Mouse (Mus musculus): ENCODE results near the gene 4931422A03Rik. TPM values are rescaled to one million over a fixed set of nuclear protein-coding genes. Genes with fewer than 3 reads are reported as not detected.
"Not testable (repeated sequence)": the region's sequence is repeated elsewhere in the genome, so short reads cannot be mapped to it uniquely, and the experiment has no call there.

Gene 4931422A03Rik
- polyA plus RNA-seq, 1 experiment from 2014 or later, result 2.2 TPM

DNA sequence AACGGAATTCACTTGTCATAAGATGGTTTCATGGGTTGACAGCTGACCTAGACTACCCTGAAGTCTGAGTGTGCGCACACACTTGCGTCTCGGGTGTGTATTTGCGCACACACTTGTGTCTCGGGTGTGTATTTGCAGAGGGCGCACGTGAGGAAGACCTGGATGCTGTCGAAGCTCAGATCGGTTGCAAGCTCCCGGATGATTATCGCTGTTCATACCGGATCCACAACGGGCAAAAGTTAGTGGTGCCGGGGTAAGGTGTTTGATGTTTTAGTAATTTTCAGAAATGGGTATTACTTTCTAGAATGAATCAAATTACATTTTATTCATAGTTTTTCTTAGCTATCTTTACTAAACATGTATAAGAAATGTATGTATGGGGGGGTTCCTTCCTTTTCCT is 14.6 kb upstream of the 4931422A03Rik start:
- ATAC-seq (ENCODE audit: low FRiP score, low read depth), result no peak
- no peak overlapping the region for H3K9ac ChIP-seq
- peaks cover 24% of the 10 kb centered on the region for H3K36me3 ChIP-seq
- no peaks in the 10 kb centered on the region for H3K27me3 ChIP-seq (replicated peaks)
- H3K9me3 ChIP-seq, result no peaks in the 10 kb centered on the region
- H3K4me2 ChIP-seq (replicated peaks), result no peak overlapping the region
- no peak overlapping the region for H3K4me3 ChIP-seq
- WGBS, result 94% methylated on average over 15 of the region's 15 CpGs
- H3K27ac ChIP-seq, result no peak overlapping the region
- H3K4me1 ChIP-seq, result no peaks in the 10 kb centered on the region

DNA sequence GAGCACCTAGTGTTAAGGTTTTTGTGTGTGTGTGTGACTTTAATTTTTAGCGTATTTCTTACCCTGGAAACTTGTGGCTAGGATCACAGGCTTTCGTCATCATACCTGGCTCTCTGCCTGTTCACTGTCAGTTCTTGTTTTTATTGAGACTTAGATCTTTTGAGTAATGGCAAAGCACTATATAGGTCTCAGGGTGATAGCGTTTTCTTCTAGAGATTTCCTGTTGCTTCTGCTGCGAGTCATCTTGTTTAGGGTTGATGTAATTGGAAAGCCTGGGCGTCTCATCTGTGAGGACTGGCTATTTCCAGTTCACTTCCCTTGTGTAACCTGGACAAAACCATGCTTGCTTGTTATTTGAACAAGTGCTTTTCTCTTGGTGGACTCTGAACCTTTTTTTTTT is 13.5 kb upstream of the 4931422A03Rik start:
- WGBS, result 86% methylated on average over 5 of the region's 5 CpGs

DNA sequence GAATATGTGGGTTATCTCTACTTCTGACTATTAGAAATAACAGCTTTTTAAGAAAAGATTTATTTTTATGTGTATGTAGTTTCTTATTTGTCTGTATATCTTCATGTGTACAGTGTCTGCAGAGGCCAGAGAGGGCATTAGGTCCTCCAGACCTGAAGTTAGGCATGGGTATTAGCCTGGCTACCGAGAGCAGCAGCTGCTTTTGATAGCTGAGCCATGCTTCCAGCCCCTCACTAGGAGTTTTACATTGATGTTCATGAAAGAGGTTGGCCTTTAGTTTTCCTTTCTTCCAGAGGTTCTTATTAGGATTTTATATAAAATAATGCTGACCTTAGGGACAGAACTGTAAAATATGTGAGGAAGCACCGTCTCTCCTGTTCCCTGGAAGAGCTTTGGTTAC is 10.1 kb upstream of the 4931422A03Rik start:
- H3K4me1 ChIP-seq, result no peaks in the 10 kb centered on the region
- ATAC-seq (ENCODE audit: low FRiP score, low read depth), result no peak
- no peak overlapping the region for H3K4me2 ChIP-seq (replicated peaks)
- 43% methylated on average over 2 of the region's 2 CpGs for WGBS
- H3K27me3 ChIP-seq (replicated peaks), result no peaks in the 10 kb centered on the region
- H3K4me3 ChIP-seq, result no peak overlapping the region
- H3K9me3 ChIP-seq, result no peaks in the 10 kb centered on the region
- no peak overlapping the region for H3K27ac ChIP-seq
- peaks cover 31% of the 10 kb centered on the region for H3K36me3 ChIP-seq
- H3K9ac ChIP-seq, result no peak overlapping the region

More for the DNA sequence above, 13.5 kb upstream of the 4931422A03Rik start:
- no peak overlapping the region for H3K4me3 ChIP-seq
- no peak for ATAC-seq (ENCODE audit: low FRiP score, low read depth)
- H3K27ac ChIP-seq, result no peak overlapping the region
- no peak overlapping the region for H3K4me2 ChIP-seq (replicated peaks)
- H3K4me1 ChIP-seq, result no peaks in the 10 kb centered on the region
- peaks cover 26% of the 10 kb centered on the region for H3K36me3 ChIP-seq
- no peak overlapping the region for H3K9ac ChIP-seq
- H3K9me3 ChIP-seq, result no peaks in the 10 kb centered on the region
- H3K27me3 ChIP-seq (replicated peaks), result no peaks in the 10 kb centered on the region

DNA sequence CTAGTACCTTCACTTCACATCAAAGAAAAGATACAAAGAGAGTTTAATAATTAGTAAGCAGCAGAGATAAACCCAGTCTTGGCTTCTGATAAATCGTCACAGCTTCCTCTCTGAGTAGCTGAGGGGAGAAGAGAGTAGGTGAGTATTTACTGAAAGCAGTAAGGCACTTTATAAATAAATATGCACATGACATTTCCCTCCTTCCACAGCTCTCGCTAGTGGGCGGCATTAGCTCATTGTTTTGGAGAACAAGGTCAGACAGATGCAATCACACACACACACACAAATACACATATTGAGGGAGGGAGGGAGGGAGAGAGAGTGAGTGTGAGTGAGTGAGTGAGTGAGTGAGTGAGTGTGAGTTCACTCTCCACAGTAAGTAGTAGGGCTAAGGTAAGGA is 8.2 kb upstream of the 4931422A03Rik start:
- WGBS, result 78% methylated on average over 3 of the region's 3 CpGs
- no peak overlapping the region for H3K9ac ChIP-seq
- H3K27ac ChIP-seq, result no peak overlapping the region
- H3K4me1 ChIP-seq, result no peaks in the 10 kb centered on the region
- H3K27me3 ChIP-seq (replicated peaks), result no peaks in the 10 kb centered on the region
- no peaks in the 10 kb centered on the region for H3K9me3 ChIP-seq
- no peak overlapping the region for H3K4me3 ChIP-seq
- no peak for ATAC-seq (ENCODE audit: low FRiP score, low read depth)
- peaks cover 35% of the 10 kb centered on the region for H3K36me3 ChIP-seq
- H3K4me2 ChIP-seq (replicated peaks), result no peak overlapping the region

DNA sequence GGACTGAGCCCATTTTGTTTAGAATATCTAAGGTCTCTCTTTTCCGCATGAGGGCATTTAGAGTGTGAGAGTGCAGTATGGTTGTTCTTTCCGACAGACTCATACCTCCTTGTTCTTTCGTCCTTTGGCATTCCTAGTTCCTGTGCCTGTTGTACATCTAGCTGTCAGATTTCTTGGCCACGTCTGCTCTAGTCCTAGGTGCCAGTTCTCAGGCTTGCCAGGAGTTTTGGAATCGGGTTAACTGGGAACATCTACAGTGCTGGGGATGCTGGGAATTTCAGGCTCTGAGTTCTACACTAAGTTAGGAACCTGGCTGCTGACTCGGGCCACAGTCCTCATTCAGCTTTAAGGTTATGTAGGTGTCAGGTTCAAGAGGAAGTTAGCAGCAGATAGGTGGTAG is 7.4 kb upstream of the 4931422A03Rik start:
- Histone ChIP-seq H3K27me3 (replicated peaks) (no peaks in the 10 kb centered on the region), H3K27ac (no peak overlapping the region), H3K36me3 (peaks cover 35% of the 10 kb centered on the region), H3K4me3 (no peak overlapping the region), H3K9me3 (no peaks in the 10 kb centered on the region), H3K4me2 (replicated peaks) (no peak overlapping the region), H3K4me1 (no peaks in the 10 kb centered on the region), H3K9ac (no peak overlapping the region)
- WGBS, result 92% methylated on average over 6 of the region's 6 CpGs
- no peak for ATAC-seq (ENCODE audit: low FRiP score, low read depth)

DNA sequence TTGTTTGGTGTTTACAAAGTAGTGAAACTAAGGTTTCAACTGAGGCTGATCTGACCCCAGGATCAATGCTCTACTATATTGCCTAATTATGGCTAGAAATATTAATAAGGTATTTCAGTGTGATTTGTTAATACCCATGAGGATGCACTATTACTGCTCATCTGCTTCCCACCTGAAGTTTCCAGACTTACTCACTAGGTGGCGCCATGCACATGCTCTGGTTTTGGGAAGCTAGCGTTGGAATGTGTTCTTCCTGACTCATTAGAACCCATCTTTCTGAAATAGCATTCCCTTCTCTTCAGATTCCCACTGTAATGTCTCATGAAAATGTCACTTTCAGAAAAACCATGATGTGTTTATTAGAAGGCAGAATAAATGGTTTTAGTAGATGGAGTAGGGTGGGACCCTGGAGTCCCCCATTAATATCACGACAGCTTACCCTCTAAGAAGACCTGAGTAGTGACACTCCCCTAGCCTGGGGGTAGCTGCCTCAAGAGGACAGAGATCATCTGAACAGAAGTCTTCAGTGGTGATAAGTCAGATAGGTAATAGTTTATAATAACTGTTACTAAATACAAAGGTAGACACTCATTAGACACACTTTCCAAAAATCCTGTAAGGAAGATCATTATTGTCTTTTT is 6.8 kb upstream of the 4931422A03Rik start:
- Histone ChIP-seq H3K4me3 (no peak overlapping the region), H3K27me3 (replicated peaks) (no peaks in the 10 kb centered on the region), H3K36me3 (peaks cover 30% of the 10 kb centered on the region), H3K9me3 (no peaks in the 10 kb centered on the region), H3K4me2 (replicated peaks) (no peak overlapping the region), H3K9ac (no peak overlapping the region), H3K4me1 (no peaks in the 10 kb centered on the region), H3K27ac (no peak overlapping the region)
- ATAC-seq (ENCODE audit: low FRiP score, low read depth), result no peak
- WGBS, result 35% methylated on average over 3 of the region's 3 CpGs

DNA sequence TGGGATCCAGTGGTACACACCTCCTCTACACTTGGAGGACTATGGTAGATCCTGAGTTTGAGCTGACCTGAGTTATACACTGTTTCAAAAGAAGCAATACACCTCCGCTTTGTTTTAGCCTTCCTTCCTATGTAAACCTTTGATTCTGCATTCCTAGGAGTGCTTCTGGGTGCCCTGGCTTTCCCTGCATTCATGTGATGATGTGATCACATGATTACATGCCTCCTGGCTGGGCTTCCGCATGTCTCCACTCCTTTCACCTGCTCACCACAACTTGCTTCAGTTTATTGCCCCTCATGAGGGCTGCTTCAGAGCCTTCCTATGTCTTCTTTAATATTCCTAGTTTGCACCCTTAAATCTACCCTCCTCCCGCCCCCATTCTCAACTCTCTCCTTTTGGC is 3.9 kb upstream of the 4931422A03Rik start:
- no peak overlapping the region for H3K9ac ChIP-seq
- H3K27me3 ChIP-seq (replicated peaks), result no peaks in the 10 kb centered on the region
- H3K4me2 ChIP-seq (replicated peaks), result no peak overlapping the region
- H3K4me1 ChIP-seq, result peaks cover 14% of the 10 kb centered on the region
- H3K36me3 ChIP-seq, result peaks cover 21% of the 10 kb centered on the region
- no peak overlapping the region for H3K4me3 ChIP-seq
- WGBS, result 95% methylated on average over 3 of the region's 3 CpGs
- no peaks in the 10 kb centered on the region for H3K9me3 ChIP-seq
- ATAC-seq (ENCODE audit: low FRiP score, low read depth), result no peak
- H3K27ac ChIP-seq, result no peak overlapping the region

DNA sequence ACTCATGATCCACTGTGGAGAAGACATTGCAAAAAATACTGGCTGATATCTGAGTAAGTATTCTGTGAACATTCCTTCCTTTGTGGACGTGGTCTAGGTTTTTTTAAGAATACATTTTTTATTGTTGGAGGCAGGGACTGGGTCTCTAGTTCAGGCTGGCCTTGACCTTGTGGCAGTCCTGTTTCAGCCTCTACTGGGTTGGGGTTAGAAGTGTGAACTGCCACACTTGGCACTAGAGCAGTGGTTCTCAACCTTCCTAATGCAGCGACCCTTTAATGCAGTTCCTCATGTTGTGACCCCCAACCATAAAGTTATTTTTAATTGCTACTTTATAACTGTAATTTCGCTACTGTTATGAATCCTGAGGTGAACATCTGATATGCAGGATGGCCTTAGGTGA is 2.2 kb upstream of the 4931422A03Rik start:
- no peak for ATAC-seq (ENCODE audit: low FRiP score, low read depth)
- H3K4me3 ChIP-seq, result no peak overlapping the region
- WGBS, result 88% methylated on average over 3 of the region's 3 CpGs
- H3K27ac ChIP-seq, result no peak overlapping the region
- peaks cover 10% of the 10 kb centered on the region for H3K36me3 ChIP-seq
- H3K4me1 ChIP-seq, result peaks cover 14% of the 10 kb centered on the region
- H3K27me3 ChIP-seq (replicated peaks), result no peaks in the 10 kb centered on the region
- no peak overlapping the region for H3K9ac ChIP-seq
- H3K4me2 ChIP-seq (replicated peaks), result no peak overlapping the region
- H3K9me3 ChIP-seq, result no peaks in the 10 kb centered on the region

DNA sequence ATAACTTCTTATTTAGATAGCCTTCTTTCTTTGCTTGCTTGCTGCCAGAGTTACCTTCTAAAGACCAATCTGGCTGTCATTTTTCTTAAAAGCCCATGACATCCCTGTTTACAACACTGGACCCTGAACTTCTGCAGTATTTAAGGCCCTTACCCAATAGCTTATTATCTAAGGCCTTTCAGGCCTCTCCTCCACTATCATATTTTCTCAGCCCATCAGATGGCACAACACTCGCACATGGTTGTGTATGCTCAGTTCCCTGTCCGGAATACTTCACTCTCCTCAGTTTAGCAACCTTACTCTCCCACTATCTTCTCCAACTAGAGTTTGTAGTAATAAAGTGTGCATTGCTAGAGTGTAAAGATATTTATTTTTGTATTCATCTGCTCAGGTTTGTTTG is 913 bp upstream of the 4931422A03Rik start:
- WGBS, result 79% methylated on average over 2 of the region's 2 CpGs
- Histone ChIP-seq H3K4me3 (no peak overlapping the region), H3K27ac (no peak overlapping the region), H3K36me3 (peaks cover 8% of the 10 kb centered on the region), H3K9me3 (no peaks in the 10 kb centered on the region), H3K27me3 (replicated peaks) (no peaks in the 10 kb centered on the region), H3K4me2 (replicated peaks) (peak overlapping the region; percentile 92), H3K9ac (no peak overlapping the region), H3K4me1 (peaks cover 14% of the 10 kb centered on the region)
- ATAC-seq (ENCODE audit: low FRiP score, low read depth), result no peak

DNA sequence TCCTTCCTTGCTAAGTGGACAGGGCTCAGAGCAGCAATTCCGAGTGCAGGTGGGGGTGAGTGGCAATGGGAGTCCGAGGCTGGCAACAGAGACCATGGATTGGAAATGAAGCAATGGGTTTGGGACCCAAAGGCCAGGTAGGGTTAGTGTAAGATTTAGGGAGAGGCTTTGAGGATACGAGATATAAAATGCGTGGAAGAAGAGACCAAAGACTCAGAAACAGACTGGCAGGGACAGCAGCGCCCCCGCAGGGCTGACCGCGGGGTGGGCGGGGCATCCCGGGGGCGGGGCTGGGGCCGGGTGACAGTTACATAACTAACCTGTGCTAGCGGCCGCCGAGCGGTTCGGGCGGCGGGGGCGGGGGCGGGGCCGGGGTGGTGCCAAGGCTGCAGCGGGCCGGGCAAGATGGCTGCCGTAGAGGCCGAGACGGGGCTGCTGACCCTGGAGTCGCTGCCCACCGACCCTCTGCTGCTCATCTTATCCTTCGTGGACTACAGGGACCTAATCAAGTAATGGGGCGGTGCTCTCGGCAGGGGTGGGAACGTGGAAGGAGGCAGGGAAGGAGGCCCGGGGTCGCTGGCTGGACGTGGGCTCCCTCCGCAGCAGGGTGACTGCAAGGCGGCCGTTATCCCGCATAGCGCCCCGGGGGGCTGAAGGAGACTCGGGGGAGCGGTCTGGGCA is 563 bp downstream of the 4931422A03Rik start, which contains the start of gene Fbxo3:
Gene Fbxo3 (plus strand): TSS at position 264 of the 681 bp plus-strand sequence.
- peaks cover 14% of the 10 kb centered on the region for H3K4me1 ChIP-seq
- no peaks in the 10 kb centered on the region for H3K27me3 ChIP-seq (replicated peaks)
- H3K9me3 ChIP-seq, result no peaks in the 10 kb centered on the region
- peaks cover 5% of the 10 kb centered on the region; the same call in 1 of the 2 replicates for H3K36me3 ChIP-seq
- 0 out of 2 replicates have a peak within 1 kb of the TSS, but pooled peaks have one; percentile 18 for H3K27ac ChIP-seq
- H3K9ac ChIP-seq, result peak within 1 kb of the TSS; percentile 84
- H3K4me2 ChIP-seq (replicated peaks), result peak within 1 kb of the TSS; percentile 92
- WGBS, result 1% methylated on average over 44 of the region's 44 CpGs
- H3K4me3 ChIP-seq, result peak within 1 kb of the TSS; percentile 71
- peak; percentile 97 for ATAC-seq (ENCODE audit: low FRiP score, low read depth)

DNA sequence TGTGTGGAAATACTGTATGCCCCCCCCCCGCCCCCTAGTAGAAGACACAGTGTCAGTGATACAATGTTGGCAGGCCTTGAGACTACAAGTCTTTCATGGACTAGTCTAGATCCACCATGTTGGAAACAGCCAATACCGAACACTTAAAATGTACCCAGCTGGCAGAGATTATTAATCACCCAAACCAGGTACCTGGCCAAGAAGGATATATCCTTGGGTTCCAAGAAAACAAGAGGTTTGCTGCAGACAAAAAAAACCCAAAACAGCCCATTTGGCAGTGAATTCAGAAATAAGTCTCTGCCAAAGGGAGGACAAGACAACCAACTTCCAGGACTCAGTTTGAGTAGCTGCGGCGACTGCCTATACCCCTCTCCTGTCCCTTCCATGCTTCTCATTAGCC is 3.5 kb downstream of the 4931422A03Rik start:
- Histone ChIP-seq H3K4me3 (no peak overlapping the region), H3K9ac (no peak overlapping the region), H3K27me3 (replicated peaks) (no peaks in the 10 kb centered on the region), H3K4me2 (replicated peaks) (no peak overlapping the region), H3K27ac (no peak overlapping the region), H3K9me3 (no peaks in the 10 kb centered on the region), H3K36me3 (no peaks in the 10 kb centered on the region), H3K4me1 (peaks cover 13% of the 10 kb centered on the region)
- no peak for ATAC-seq (ENCODE audit: low FRiP score, low read depth)
- 92% methylated on average over 4 of the region's 4 CpGs for WGBS

DNA sequence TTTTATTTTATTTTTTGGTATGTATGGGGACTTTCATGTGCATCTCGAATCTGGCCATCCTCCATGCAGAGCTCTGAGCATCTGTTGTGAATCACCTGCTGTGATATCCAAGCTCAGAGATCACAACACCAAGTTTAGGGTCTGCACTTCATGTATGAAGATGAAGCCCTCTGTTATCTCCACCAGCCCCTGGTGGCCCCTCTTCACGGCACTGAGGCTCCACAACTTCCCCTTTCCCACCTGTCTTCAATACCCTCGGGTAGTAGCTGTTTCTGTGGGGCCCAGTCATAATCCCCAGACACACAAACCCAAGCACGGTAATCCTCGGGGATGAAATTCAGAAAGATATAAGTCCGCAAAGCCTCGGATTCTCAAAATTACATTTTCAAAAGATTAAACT is 5.1 kb downstream of the 4931422A03Rik start:
- no peak overlapping the region for H3K9ac ChIP-seq
- no peaks in the 10 kb centered on the region for H3K36me3 ChIP-seq
- H3K4me1 ChIP-seq, result no peaks in the 10 kb centered on the region
- H3K27me3 ChIP-seq (replicated peaks), result no peaks in the 10 kb centered on the region
- no peak overlapping the region for H3K4me3 ChIP-seq
- no peak overlapping the region for H3K4me2 ChIP-seq (replicated peaks)
- H3K27ac ChIP-seq, result no peak overlapping the region
- no peak for ATAC-seq (ENCODE audit: low FRiP score, low read depth)
- 87% methylated on average over 7 of the region's 7 CpGs for WGBS
- no peaks in the 10 kb centered on the region for H3K9me3 ChIP-seq

DNA sequence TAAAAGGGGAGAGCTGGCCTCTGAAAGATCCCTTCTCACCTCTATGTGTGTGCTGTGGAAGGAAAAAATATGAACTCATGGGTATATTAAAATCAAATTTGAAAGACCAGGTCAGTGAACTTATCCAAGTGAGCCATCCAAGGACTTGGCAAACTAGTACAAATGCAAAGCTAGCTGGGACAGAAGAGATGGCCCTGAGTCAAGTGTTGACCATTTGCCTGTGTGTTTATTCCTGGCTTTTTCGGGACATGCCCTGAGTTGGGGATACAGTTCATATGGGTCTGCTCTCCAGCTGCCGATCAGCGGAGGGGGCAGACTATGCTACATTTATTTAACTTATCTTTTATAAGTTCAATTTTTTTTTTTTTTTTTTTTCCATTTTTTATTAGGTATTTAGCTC is 19.3 kb downstream of the 4931422A03Rik start:
- H3K36me3 ChIP-seq; H3K9ac ChIP-seq; ATAC-seq (ENCODE audit: low FRiP score, low read depth); H3K4me1 ChIP-seq; H3K27ac ChIP-seq; H3K4me3 ChIP-seq; H3K27me3 ChIP-seq (replicated peaks); H3K9me3 ChIP-seq; H3K4me2 ChIP-seq (replicated peaks): not testable (repeated sequence)
- WGBS, result 98% methylated on average over 3 of the region's 3 CpGs
